Mouse (Mus musculus): Measurements from ENCODE around the gene Polg.

- TF ChIP-seq CTCF (IDR thresholded peaks at IDR 0.05; ENCODE audit: extremely low read depth, insufficient read depth, insufficient read length, insufficient replicate concordance) (no peak), POLR2A (IDR thresholded peaks at IDR 0.05; ENCODE audit: low read depth, low read length) (no peak)
Measured at GRCm38 (mm10) chr7:79503103-79503455, 36.9 kb upstream of the Polg start.

All from spleen, adult 2 months (tissue).